24 mouse cellular contexts compared by ENCODE assay signal in genomic region chr6:83203320-83203719, GRCm38 (mm10).
"Had no signal": no experiment of that assay in that cellular context is flagged by ENCODE, and none has a peak within 500 bp of the region (broad histone marks: within the 10 kb centered on the region; RNA-seq: fewer than 3 reads in every experiment).

No protein-coding gene starts in this region.

- H3K27me3 ChIP-seq: heart, embryonic 13.5 days; heart, embryonic 15.5 days; hindbrain, embryonic 13.5 days; hindbrain, embryonic 15.5 days; kidney, embryonic 15.5 days; limb, embryonic 13.5 days; limb, embryonic 15.5 days had no signal

- DNase-seq: gastrocnemius, postnatal 14 days; gastrocnemius, postnatal 36 days; heart, adult 18-20 months; heart, postnatal 14 days; heart, postnatal 36 days; kidney, adult 11 months; kidney, adult 2 months; kidney, adult 9 months; kidney, postnatal 14 days; kidney, postnatal 36 days; layer of hippocampus, adult 9-11 months; layer of hippocampus, postnatal 36 days; left cerebral cortex, postnatal 4 days had no signal

- H3K4me2 ChIP-seq: heart, embryonic 13.5 days; heart, embryonic 15.5 days; hindbrain, embryonic 13.5 days; hindbrain, embryonic 15.5 days; kidney, embryonic 15.5 days; limb, embryonic 13.5 days; limb, embryonic 15.5 days; liver, embryonic 12.5 days had no signal

- H3K4me3 ChIP-seq: heart, embryonic 10.5 days; heart, embryonic 13.5 days; heart, embryonic 15.5 days; hindbrain, embryonic 13.5 days; hindbrain, embryonic 15.5 days; kidney, embryonic 15.5 days; limb, embryonic 13.5 days; limb, embryonic 15.5 days; liver, embryonic 12.5 days had no signal

- ATAC-seq: hindbrain, postnatal 0 days; intestine, embryonic 16.5 days; liver, embryonic 12.5 days had no signal
